Comparison of ENCODE assay signal across 25 mouse cellular contexts in the genomic region with DNA sequence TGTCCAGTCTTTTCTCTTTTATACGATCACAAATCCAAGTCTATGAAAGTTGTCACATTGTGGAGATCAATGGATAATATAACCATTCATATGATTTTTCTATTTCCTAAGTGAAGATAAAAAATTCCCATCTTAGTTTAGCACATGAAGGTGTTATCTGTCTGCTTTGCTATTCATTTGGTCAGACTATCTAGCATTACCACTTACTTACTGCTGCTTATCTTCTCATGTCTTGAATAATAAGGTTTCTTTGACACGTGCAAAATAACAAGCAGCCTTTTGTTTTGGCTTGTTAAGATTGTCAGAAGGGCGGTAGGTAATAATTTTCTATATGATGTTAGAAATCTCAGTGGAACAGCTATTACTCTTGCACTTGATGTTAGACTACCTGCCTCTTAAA. TPM values are rescaled to one million over a fixed set of nuclear protein-coding genes. Genes with fewer than 3 reads are reported as not detected.
DNase-seq lines count a peak whose midpoint lies in the region; ATAC-seq and TF ChIP-seq lines count a peak whose summit lies in the region.
"Had no signal": no experiment of that assay in that cellular context is flagged by ENCODE, and none has a peak within 500 bp of the region (broad histone marks: within the 10 kb centered on the region; RNA-seq: fewer than 3 reads in every experiment).

No protein-coding gene starts in this region.

- H3K4me2 ChIP-seq in forebrain, embryonic 12.5 days, result no peak overlapping the region
- H3K4me2 ChIP-seq in forebrain, embryonic 15.5 days (replicated peaks), result no peak overlapping the region
- H3K4me2 ChIP-seq in liver, embryonic 14.5 days (ENCODE audit: low read depth), result no peak overlapping the region
- no peak overlapping the region for H3K4me2 ChIP-seq in liver, embryonic 11.5 days
- no peak overlapping the region for H3K4me2 ChIP-seq in intestine, embryonic 16.5 days (ENCODE audit: low read depth, low read length)
- no peak overlapping the region for H3K4me2 ChIP-seq in neural tube, embryonic 15.5 days
- H3K4me2 ChIP-seq: heart, embryonic 12.5 days; heart, embryonic 15.5 days; hindbrain, embryonic 13.5 days; intestine, embryonic 15.5 days had no signal

- ATAC-seq in forebrain, embryonic 12.5 days (ENCODE audit: low FRiP score), result no peak
- no peak for ATAC-seq in forebrain, embryonic 15.5 days (replicated peaks)
- ATAC-seq in liver, embryonic 14.5 days (ENCODE audit: insufficient read depth), result no peak
- ATAC-seq in liver, embryonic 11.5 days (replicated peaks; ENCODE audit: low FRiP score), result no peak
- ATAC-seq in megakaryocyte progenitor cell, adult 5-6 weeks (replicated peaks; ENCODE audit: poor library complexity), result 0 out of 2 replicates have a peak, but pooled peaks have one; percentile 37
- no peak for ATAC-seq in intestine, embryonic 16.5 days
- no peak for ATAC-seq in neural tube, embryonic 15.5 days (ENCODE audit: low FRiP score)
- ATAC-seq: hindbrain, embryonic 16.5 days; intestine, embryonic 15.5 days had no signal

- peaks cover 12% of the 10 kb centered on the region; the same call in 1 of the 2 replicates for H3K27me3 ChIP-seq in forebrain, embryonic 12.5 days
- H3K27me3 ChIP-seq in forebrain, embryonic 15.5 days, result no peaks in the 10 kb centered on the region
- H3K27me3 ChIP-seq in liver, embryonic 14.5 days (ENCODE audit: control insufficient read depth, insufficient read depth, low read length), result no peaks in the 10 kb centered on the region
- H3K27me3 ChIP-seq in liver, embryonic 11.5 days (replicated peaks; ENCODE audit: control insufficient read depth, insufficient read depth, low read length), result no peaks in the 10 kb centered on the region
- H3K27me3 ChIP-seq in intestine, embryonic 16.5 days (replicated peaks; ENCODE audit: control insufficient read depth, insufficient read depth, low read length), result no peaks in the 10 kb centered on the region
- no peaks in the 10 kb centered on the region for H3K27me3 ChIP-seq in neural tube, embryonic 15.5 days (replicated peaks)
- H3K27me3 ChIP-seq: CH12.LX; heart, embryonic 12.5 days; heart, embryonic 15.5 days; hindbrain, embryonic 13.5 days; intestine, embryonic 15.5 days had no signal

- WGBS in forebrain, embryonic 12.5 days, result 25% methylated on average over 3 of the region's 3 CpGs
- 17% methylated on average over 3 of the region's 3 CpGs for WGBS in forebrain, embryonic 15.5 days
- 32% methylated on average over 3 of the region's 3 CpGs for WGBS in liver, embryonic 14.5 days (ENCODE audit: insufficient replicate concordance)
- 71% methylated on average over 3 of the region's 3 CpGs for WGBS in liver, embryonic 11.5 days
- 87% methylated on average over 3 of the region's 3 CpGs for WGBS in intestine, embryonic 16.5 days
- 73% methylated on average over 3 of the region's 3 CpGs for WGBS in neural tube, embryonic 15.5 days

- no peaks in the 10 kb centered on the region for H3K9me3 ChIP-seq in forebrain, embryonic 12.5 days
- H3K9me3 ChIP-seq in forebrain, embryonic 15.5 days, result no peaks in the 10 kb centered on the region
- no peaks in the 10 kb centered on the region for H3K9me3 ChIP-seq in liver, embryonic 14.5 days (ENCODE audit: control insufficient read depth, low read length)
- no peaks in the 10 kb centered on the region for H3K9me3 ChIP-seq in liver, embryonic 11.5 days (ENCODE audit: control insufficient read depth, low read length)
- H3K9me3 ChIP-seq in intestine, embryonic 16.5 days (ENCODE audit: control insufficient read depth, low read length), result no peaks in the 10 kb centered on the region
- H3K9me3 ChIP-seq in neural tube, embryonic 15.5 days (replicated peaks), result no peaks in the 10 kb centered on the region
- H3K9me3 ChIP-seq: G1E; heart, embryonic 12.5 days; heart, embryonic 15.5 days; hindbrain, embryonic 10.5 days; hindbrain, embryonic 13.5 days; intestine, embryonic 15.5 days had no signal

- peaks cover 17% of the 10 kb centered on the region for H3K36me3 ChIP-seq in forebrain, embryonic 12.5 days (replicated peaks)
- H3K36me3 ChIP-seq in forebrain, embryonic 15.5 days, result peaks cover 5% of the 10 kb centered on the region; the same call in 1 of the 2 replicates
- peaks cover 28% of the 10 kb centered on the region for H3K36me3 ChIP-seq in liver, embryonic 14.5 days (replicated peaks; ENCODE audit: control insufficient read depth, insufficient read depth, low read depth)
- peaks cover 10% of the 10 kb centered on the region; the same call in 1 of the 2 replicates for H3K36me3 ChIP-seq in liver, embryonic 11.5 days (ENCODE audit: control insufficient read depth, insufficient read depth, low read length)
- no peaks in the 10 kb centered on the region; the same call in 1 of the 2 replicates for H3K36me3 ChIP-seq in intestine, embryonic 16.5 days (ENCODE audit: control insufficient read depth, insufficient read depth, low read length)
- H3K36me3 ChIP-seq in neural tube, embryonic 15.5 days, result peaks cover 6% of the 10 kb centered on the region; the same call in 1 of the 2 replicates

- H3K4me3 ChIP-seq in forebrain, embryonic 12.5 days (replicated peaks), result no peak overlapping the region
- no peak overlapping the region for H3K4me3 ChIP-seq in forebrain, embryonic 15.5 days
- H3K4me3 ChIP-seq in liver, embryonic 14.5 days (ENCODE audit: insufficient read depth in 1 of 2, low read depth in 2 of 2, low read length in 2 of 2), result no peak overlapping the region
- H3K4me3 ChIP-seq in liver, embryonic 11.5 days (ENCODE audit: low read depth, low read length), result no peak overlapping the region
- no peak overlapping the region for H3K4me3 ChIP-seq in intestine, embryonic 16.5 days (ENCODE audit: low read length)
- no peak overlapping the region for H3K4me3 ChIP-seq in neural tube, embryonic 15.5 days (replicated peaks)
- H3K4me3 ChIP-seq: heart, embryonic 12.5 days; heart, embryonic 15.5 days; hindbrain, embryonic 10.5 days; hindbrain, embryonic 13.5 days; intestine, embryonic 15.5 days had no signal

- peaks cover 3% of the 10 kb centered on the region; the same call in 1 of the 2 replicates for H3K4me1 ChIP-seq in forebrain, embryonic 12.5 days
- H3K4me1 ChIP-seq in forebrain, embryonic 15.5 days, result peaks cover 15% of the 10 kb centered on the region
- H3K4me1 ChIP-seq in liver, embryonic 14.5 days (replicated peaks; ENCODE audit: control insufficient read depth in 2 of 2, insufficient read depth in 2 of 2, low read length in 1 of 2), result peaks cover 2% of the 10 kb centered on the region in 2 experiments; a peak in 3 of 4 replicates
- H3K4me1 ChIP-seq in liver, embryonic 11.5 days (replicated peaks; ENCODE audit: control insufficient read depth, insufficient read depth, low read length), result no peaks in the 10 kb centered on the region
- no peaks in the 10 kb centered on the region for H3K4me1 ChIP-seq in intestine, embryonic 16.5 days (ENCODE audit: control insufficient read depth, insufficient read depth, low read length)
- H3K4me1 ChIP-seq in neural tube, embryonic 15.5 days, result no peaks in the 10 kb centered on the region
- H3K4me1 ChIP-seq: heart, embryonic 12.5 days; heart, embryonic 15.5 days; hindbrain, embryonic 10.5 days; hindbrain, embryonic 13.5 days; intestine, embryonic 15.5 days had no signal

- no peak for TF ChIP-seq CTCF in liver, embryonic 14.5 days (IDR thresholded peaks at IDR 0.05; ENCODE audit: low read depth)

- peak; percentile 44 for TF ChIP-seq EP300 in liver, embryonic 14.5 days (IDR thresholded peaks at IDR 0.05; ENCODE audit: low read depth)

- no peak overlapping the region for H3K9ac ChIP-seq in forebrain, embryonic 12.5 days
- H3K9ac ChIP-seq in forebrain, embryonic 15.5 days (replicated peaks), result no peak overlapping the region
- no peak overlapping the region for H3K9ac ChIP-seq in liver, embryonic 14.5 days (replicated peaks)
- H3K9ac ChIP-seq in liver, embryonic 11.5 days (ENCODE audit: low read depth, low read length), result no peak overlapping the region
- H3K9ac ChIP-seq in intestine, embryonic 16.5 days (ENCODE audit: low read depth, low read length), result no peak overlapping the region
- H3K9ac ChIP-seq in neural tube, embryonic 15.5 days (replicated peaks), result no peak overlapping the region
- H3K9ac ChIP-seq: heart, embryonic 12.5 days; heart, embryonic 15.5 days; hindbrain, embryonic 13.5 days; intestine, embryonic 15.5 days had no signal

- DNase-seq in liver, embryonic 14.5 days (ENCODE audit: low read depth in 3 of 3, low spot score in 3 of 3), result no peak
- no peak for DNase-seq in liver, embryonic 11.5 days (ENCODE audit: low spot score)
- DNase-seq: adrenal gland, adult 2 months; adrenal gland, postnatal 14 days; B cell, adult 2 months; cerebellum, adult 18-20 months; cerebellum, adult 9-10 months; cerebellum, postnatal 14 days; gastrocnemius, postnatal 25 days; heart, adult 18-20 months; heart, postnatal 10 days; heart, postnatal 36 days had no signal

- H3K27ac ChIP-seq in forebrain, embryonic 12.5 days, result peak overlapping the region; percentile 21; the same call in 1 of the 2 replicates
- H3K27ac ChIP-seq in forebrain, embryonic 15.5 days (replicated peaks), result no peak overlapping the region
- no peak overlapping the region for H3K27ac ChIP-seq in liver, embryonic 14.5 days
- no peak overlapping the region for H3K27ac ChIP-seq in liver, embryonic 11.5 days (ENCODE audit: low read depth, low read length)
- H3K27ac ChIP-seq in intestine, embryonic 16.5 days (ENCODE audit: low read length), result no peak overlapping the region
- H3K27ac ChIP-seq in neural tube, embryonic 15.5 days (replicated peaks), result no peak overlapping the region
- H3K27ac ChIP-seq: heart, embryonic 15.5 days; hindbrain, embryonic 10.5 days; hindbrain, embryonic 13.5 days; intestine, embryonic 15.5 days had no signal

RNA-seq across cellular contexts. Expression of gene Hat1, which starts 30.6 kb away (rescaled TPM):
- polyA plus RNA-seq in forebrain, embryonic 12.5 days (2016; fragmentation: Nextera tagmentation; extraction: Ambion mirVana), result 176 and 178 TPM in 2 replicates
- 86.8 and 90.1 TPM in 2 replicates for polyA plus RNA-seq in forebrain, embryonic 15.5 days (2015; fragmentation: Nextera tagmentation; extraction: Ambion mirVana)
- 41.3 and 69.4 TPM in 2 replicates for polyA plus RNA-seq in liver, embryonic 14.5 days (2012; rRNA removed)
- 120 and 122 TPM in 2 replicates for polyA plus RNA-seq in liver, embryonic 14.5 days (2014; fragmentation: Nextera tagmentation; extraction: Ambion mirVana)
- polyA plus RNA-seq in liver, embryonic 11.5 days (2014; fragmentation: Nextera tagmentation; extraction: Ambion mirVana), result 209 and 224 TPM in 2 replicates
- 178 and 189 TPM in 2 replicates for total RNA-seq in megakaryocyte progenitor cell, adult 5-6 weeks (2015)
- 192 and 193 TPM in 2 replicates for total RNA-seq in megakaryocyte progenitor cell, adult 5-6 weeks (2017)
- 90.3 and 101 TPM in 2 replicates for polyA plus RNA-seq in intestine, embryonic 16.5 days (2015; fragmentation: Nextera tagmentation; extraction: Ambion mirVana)
- polyA plus RNA-seq in neural tube, embryonic 15.5 days (2015; fragmentation: Nextera tagmentation; extraction: Ambion mirVana), result 45.9 and 68.2 TPM in 2 replicates

RNA-seq across cellular contexts. Expression of gene Metap1d, which starts 33.7 kb away (rescaled TPM):
- polyA plus RNA-seq in forebrain, embryonic 12.5 days (2016; fragmentation: Nextera tagmentation; extraction: Ambion mirVana), result 41.2 and 42.9 TPM in 2 replicates
- 37.9 and 40.6 TPM in 2 replicates for polyA plus RNA-seq in forebrain, embryonic 15.5 days (2015; fragmentation: Nextera tagmentation; extraction: Ambion mirVana)
- 20.8 and 29.9 TPM in 2 replicates for polyA plus RNA-seq in liver, embryonic 14.5 days (2012; rRNA removed)
- 22.2 TPM in 2 replicates for polyA plus RNA-seq in liver, embryonic 14.5 days (2014; fragmentation: Nextera tagmentation; extraction: Ambion mirVana)
- 35.7 and 37.7 TPM in 2 replicates for polyA plus RNA-seq in liver, embryonic 11.5 days (2014; fragmentation: Nextera tagmentation; extraction: Ambion mirVana)
- total RNA-seq in megakaryocyte progenitor cell, adult 5-6 weeks (2015), result 30.3 and 39.8 TPM in 2 replicates
- total RNA-seq in megakaryocyte progenitor cell, adult 5-6 weeks (2017), result 21.3 and 24.7 TPM in 2 replicates
- polyA plus RNA-seq in intestine, embryonic 16.5 days (2015; fragmentation: Nextera tagmentation; extraction: Ambion mirVana), result 32.6 and 34.9 TPM in 2 replicates
- polyA plus RNA-seq in neural tube, embryonic 15.5 days (2015; fragmentation: Nextera tagmentation; extraction: Ambion mirVana), result 32.8 and 33.4 TPM in 2 replicates

RNA-seq across cellular contexts. Expression of gene Slc25a12, which starts 51.9 kb away (rescaled TPM):
- polyA plus RNA-seq in forebrain, embryonic 12.5 days (2016; fragmentation: Nextera tagmentation; extraction: Ambion mirVana), result 53.8 and 61.2 TPM in 2 replicates
- polyA plus RNA-seq in forebrain, embryonic 15.5 days (2015; fragmentation: Nextera tagmentation; extraction: Ambion mirVana), result 74.6 and 82.0 TPM in 2 replicates
- polyA plus RNA-seq in liver, embryonic 14.5 days (2012; rRNA removed), result 12.8 and 13.1 TPM in 2 replicates
- polyA plus RNA-seq in liver, embryonic 14.5 days (2014; fragmentation: Nextera tagmentation; extraction: Ambion mirVana), result 23.0 and 24.0 TPM in 2 replicates
- polyA plus RNA-seq in liver, embryonic 11.5 days (2014; fragmentation: Nextera tagmentation; extraction: Ambion mirVana), result 35.9 and 45.8 TPM in 2 replicates
- 51.5 and 73.0 TPM in 2 replicates for total RNA-seq in megakaryocyte progenitor cell, adult 5-6 weeks (2015)
- total RNA-seq in megakaryocyte progenitor cell, adult 5-6 weeks (2017), result 78.3 and 79.2 TPM in 2 replicates
- polyA plus RNA-seq in intestine, embryonic 16.5 days (2015; fragmentation: Nextera tagmentation; extraction: Ambion mirVana), result 27.0 and 28.3 TPM in 2 replicates
- polyA plus RNA-seq in neural tube, embryonic 15.5 days (2015; fragmentation: Nextera tagmentation; extraction: Ambion mirVana), result 109 and 119 TPM in 2 replicates
